Mouse (Mus musculus): ENCODE measurements around the gene Cntnap5b.

The Cntnap5b gene

DNA sequence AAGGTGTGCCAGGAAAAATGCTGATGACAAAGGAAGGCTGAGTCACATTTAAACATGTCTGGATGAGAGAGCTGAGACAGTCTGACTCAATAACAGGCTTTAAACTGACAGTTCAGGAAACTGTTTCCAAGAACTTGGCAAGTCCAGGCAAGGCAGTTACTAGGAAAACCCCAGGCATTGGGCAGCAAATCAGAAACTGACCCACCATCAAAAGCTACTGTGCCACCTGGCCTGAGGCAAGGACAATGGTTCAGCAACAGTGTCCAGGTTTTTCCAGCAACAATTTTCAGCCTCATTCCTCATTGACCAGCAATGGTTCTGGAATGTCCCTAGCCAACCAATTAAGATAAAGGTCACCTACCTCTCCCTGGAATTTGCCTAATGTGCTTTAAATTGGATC, 399.0 kb downstream of the Cntnap5b start:
- DNase-seq (ENCODE audit: low spot score) = no peak

DNA sequence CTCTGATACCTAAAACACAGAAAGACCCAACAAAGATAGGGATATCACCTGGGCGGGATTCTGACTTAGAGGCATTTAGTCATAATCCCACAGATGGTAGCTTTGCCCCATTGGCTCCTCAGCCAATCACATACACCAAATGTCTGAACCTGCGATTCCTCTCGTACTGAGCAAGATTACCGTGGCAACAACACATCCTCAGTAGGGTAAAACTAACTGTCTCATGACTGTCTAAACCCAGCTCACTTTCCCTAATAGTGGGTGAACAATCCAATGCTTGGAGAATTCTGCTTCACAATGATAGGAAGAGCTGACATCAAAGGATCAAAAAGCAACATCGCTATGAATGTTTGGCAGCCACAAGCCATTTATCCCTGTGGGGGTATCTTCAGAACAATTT, 407.5 kb downstream of the Cntnap5b start:
- DNase-seq (ENCODE audit: low spot score) = peak; percentile 6

DNA sequence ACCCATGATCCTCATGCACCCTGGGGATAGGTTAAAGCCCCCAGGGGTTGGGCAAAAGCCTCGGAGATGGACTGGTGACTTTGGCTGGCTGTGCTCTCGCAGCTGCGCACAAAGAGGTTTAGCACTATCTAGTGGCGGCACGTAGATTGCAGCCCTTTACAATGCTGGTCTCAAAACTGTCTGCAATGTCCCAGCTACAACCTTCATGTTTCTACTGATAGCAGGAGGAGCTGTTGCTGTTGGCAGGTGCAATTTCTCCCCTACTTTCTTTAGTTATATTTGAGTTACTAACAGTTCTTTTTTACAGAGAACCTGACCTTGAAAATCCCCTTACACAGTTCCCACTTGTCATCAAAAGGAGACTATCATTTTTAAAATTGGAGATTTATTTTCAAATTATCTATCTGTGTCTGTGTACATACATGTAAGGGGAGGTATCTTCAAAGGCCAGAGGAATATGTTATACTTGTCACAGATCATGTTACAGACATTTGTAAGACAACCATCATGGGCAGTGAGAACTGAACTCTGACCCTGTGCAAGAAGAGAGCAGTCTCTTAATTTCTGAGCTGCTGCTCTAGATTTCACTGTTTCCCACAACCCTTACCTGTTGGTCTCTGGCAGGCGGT, 459.5 kb downstream of the Cntnap5b start:
- no peak for DNase-seq (ENCODE audit: low spot score)

DNA sequence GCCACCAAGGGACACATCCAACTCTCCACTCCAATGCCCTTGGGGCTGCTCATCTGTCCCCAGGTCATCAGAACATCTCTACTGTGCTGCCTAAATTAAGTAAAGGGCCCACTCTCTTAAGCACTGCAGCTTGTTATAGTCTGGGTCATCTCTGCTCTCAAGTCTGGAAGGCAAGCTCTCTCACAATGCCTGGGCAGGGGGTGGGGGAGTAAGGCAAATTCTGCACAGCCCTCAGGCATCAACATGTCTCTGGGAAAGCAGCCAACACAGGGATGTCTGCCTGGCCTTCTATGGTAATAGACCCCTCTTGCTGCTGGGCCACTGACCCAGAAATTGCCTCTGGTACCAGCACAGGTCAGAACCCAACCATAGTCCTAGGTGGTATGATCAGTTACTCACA, 479.4 kb downstream of the Cntnap5b start:
- DNase-seq (ENCODE audit: low spot score) = no peak

DNA sequence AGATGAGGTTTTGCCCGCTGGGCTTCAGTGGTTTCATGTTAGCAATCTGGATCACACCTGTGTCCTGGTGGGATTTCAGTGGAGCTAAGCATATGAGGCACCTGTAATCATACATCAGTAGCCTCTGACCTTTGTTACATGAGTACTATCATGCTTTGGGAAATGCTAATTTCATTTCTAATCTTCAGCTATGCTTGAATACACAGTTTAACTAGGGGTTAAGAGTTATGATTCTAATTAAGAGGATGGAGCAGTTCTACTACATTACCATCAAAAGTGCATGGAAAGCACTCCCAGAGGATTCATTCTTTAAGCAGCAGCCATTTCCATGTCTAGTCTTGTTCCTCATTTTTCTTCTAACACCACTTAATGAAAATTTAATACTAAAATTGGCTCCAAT, 538.1 kb downstream of the Cntnap5b start:
- DNase-seq (ENCODE audit: low spot score) = no peak

DNA sequence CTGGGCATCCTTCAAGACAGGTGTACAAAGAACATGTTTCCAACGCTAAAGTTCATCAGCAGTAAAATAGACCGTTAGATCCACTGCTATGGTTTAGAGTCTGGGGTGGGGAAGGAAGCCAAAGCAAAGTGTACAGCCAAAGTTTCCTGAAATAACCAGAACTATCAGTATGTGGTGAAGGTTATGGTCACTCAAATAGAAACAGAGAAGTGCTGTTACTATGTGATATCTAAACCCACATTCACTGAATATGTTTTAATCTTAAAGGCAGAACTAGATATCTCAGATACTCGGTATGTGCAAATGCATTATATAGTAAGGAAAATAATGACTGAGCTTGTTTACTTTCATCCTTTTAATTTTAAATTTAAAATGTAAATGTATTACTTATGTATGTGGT, 558.5 kb downstream of the Cntnap5b start:
- DNase-seq (ENCODE audit: low spot score) = no peak

DNA sequence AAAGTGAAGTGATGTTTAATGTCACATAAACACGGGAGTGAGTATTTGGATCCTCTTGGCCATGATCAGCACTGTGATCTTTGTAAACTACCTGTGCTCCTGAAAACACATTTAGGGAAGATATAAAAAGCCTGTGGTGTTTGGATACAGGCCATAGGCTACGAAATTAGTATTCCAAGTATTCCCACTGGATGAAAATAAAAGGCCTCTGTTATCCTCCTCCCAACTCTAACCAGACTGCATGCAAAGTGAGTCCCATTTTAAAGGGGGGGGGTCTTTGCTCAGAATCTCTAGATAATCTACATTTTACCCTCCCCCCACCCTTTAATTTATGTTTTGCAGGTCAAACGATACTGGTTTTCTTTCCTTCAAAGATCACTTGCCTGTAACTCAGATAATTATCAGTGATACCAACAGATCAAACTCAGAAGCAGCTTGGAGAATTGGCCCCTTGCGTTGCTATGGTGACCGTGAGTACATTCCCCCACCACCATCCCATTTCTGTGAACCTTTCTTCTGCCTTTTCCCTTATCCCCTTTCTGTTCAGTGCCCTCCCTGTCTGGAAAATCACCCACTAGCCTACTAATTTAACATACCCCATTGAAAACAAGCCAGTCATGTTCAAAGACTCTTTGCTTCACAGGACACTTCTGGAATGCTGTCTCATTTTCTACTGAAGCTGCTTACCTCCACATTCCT, 597.0 kb downstream of the Cntnap5b start:
- no peak for DNase-seq (ENCODE audit: low spot score)

DNA sequence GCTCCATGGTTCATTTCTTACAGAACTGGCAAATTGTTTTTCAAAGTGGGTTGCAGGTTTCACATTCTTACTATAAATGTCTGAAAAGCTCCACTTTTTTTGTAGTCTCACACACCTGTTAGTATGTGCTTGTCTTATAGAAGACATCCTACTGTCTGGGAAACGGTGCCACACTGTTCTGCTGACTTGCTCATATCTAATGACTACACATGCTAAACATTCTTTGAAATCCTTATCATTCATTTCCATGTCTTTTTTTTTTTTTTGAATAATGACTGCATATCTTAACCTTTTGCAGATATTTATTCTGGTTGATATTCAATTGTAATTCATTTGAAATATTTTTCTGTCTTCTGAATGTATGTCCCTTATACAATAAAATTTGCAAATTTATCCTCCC, 613.7 kb downstream of the Cntnap5b start:
- no peak for DNase-seq (ENCODE audit: low spot score)

DNA sequence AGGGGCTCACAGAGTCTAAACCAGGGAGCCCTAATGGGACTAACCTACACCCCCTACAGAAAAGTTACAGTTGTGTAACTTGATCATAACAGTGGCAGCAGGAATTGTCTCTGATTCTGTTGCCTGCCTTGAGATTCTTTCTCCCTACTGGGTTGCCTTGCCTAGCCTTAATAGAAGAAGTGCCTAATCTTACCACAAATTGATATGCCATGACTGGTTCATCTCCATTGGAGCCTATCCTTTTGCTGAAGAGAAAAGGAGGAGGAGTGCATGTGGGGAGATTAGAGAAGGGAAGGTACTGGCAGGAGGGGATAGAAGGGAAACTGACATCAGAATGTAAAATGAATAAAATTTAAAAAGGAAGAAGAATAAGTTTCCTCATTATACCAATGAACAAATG, 621.5 kb downstream of the Cntnap5b start:
- no peak for DNase-seq (ENCODE audit: low spot score)

DNA sequence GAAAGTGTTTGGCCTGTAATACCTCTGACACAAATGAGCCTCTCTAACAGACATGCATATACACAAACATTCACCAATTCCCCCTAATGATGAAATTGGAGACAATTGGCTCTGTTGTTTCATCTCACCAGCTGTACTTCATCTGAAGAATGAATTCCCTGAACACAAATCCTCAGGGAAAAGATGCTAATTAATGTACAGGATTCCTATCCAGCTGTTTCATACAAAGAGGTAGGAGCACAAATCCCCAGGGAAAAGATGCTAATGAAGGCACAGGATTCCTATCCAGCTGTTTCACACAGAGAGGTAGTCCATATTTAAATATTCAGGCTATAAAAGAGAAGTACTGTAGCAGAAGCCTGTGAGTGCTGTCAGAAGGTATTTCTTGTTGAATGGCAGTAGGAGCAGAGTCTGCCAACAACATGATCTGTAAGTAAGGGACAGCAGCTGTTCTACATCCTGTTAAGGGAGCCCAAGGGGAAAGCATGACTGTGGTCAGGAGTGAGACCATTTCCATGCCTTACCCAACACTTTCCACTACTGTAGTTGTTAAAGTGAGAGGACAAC, 644.2 kb downstream of the Cntnap5b start:
- no peak for DNase-seq (ENCODE audit: low spot score)

DNA sequence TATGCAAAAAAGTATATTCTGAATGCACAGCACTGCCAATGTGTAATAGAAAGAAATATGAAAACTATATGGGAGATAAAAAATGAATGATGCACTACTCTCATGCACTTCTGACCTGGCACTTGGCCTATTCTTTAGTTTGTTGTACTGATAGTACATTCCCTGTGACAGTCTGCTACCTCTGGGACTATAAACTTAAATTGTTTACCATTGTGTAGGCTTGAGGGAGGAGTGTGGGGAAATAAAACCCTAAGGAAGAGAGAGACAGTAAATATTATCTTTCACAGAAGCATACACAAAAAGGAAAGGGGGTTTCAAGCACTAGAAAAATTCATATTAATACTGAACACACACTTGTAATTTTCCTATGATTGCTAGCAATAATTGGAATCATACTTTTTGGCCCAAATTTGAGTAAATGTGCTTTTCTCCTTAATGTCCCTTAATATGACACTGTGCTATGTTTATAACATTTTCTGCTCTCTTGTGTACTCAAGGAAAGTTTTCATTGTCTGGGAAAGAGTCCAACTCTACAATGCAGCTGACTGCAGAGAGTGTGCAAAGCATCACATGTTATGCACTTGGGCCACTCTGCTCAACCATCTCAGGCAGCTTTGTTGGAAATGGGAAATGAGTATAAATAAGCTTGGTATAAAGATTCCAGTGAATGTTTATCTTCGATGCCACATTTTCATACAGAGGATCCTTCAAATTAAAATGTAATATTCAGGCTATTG, 657.6 kb downstream of the Cntnap5b start:
- DNase-seq (ENCODE audit: low spot score) = no peak

DNA sequence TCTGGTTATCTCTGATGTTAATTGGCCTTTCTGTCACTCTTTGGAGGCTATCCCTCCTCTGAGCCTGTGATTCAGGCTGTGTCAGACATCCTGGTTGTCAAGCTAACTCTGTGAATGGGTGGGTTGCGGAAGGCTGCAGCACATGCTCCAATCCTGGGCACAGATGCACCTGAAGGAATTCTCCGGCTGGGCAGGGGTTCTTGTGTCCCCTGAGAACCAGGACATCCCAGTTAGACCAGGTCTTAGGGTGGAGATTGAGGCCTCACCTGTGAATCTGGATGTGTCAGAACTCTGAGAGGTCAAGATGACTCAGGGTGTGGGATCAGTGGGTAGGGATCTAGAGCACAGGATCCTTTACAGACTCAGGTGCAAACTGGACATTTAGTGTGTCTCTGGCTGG, 691.3 kb downstream of the Cntnap5b start:
- no peak for DNase-seq (ENCODE audit: low spot score)

DNA sequence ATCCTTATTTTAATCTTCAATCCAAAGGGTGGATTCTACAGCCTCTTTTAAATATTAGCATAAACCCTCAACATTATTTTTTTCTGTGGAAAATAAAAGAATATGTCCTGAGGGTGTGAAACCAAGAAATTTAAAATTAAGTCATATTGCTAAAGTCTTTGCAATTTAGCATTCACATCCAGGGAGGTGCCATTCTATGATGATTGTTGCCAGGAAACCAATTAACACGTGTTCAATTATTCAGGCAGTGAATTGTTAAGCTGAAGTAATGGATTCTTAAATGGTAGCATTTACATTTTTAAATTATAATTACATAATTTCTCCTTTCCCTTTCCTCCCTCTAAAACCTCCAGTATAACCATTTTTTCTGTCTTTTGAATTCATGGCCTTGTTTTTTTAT, 692.7 kb downstream of the Cntnap5b start:
- no peak for DNase-seq (ENCODE audit: low spot score)

DNA sequence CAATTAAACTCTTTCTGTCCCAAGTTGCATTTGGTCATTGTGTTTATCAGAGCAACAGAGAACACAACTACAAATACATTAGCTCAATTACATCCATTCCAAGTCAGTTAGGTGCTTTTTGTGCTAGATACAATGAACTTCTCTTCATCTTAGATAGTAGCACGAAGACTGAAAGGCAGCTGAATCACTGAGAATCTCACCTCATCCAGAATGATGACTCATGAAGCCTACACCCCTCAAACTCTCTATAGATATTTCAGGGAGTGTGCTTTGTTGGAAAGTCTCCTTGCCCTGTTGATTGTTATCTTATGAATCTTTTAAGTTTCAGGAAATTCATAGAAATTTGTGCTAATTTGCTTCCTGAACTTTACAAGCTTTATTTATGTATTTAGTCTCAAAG, 695.0 kb downstream of the Cntnap5b start:
- DNase-seq (ENCODE audit: low spot score) = no peak

DNA sequence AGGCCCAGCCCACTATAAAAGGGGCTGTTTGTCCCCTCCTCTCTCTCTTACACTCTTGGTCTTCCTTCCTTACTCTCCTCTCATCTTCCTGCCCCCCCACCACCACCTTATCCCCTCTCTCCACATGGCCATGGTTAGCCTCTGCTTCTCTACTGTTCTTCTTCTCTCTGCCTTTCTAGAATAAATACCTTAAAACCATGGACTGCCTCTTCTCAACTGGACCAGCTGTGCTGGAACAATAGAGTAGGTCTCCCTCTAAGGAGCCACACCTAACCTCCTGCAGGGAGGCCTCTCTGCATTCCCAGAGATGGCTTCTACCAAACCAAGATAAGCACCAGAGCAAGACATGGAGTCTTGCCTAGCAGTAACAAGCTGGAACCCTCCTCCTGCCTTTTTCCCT, 737.3 kb downstream of the Cntnap5b start:
- no peak for DNase-seq (ENCODE audit: low spot score)
